Mouse (Mus musculus) spleen, adult 2 months (tissue): ENCODE measurements at regions not wholly inside any gene's neighbourhood (a gene's known extent, or its start where the extent isn't known, plus 50 kb on each side); places are given as distances from the start of the nearest gene placed in this dataset.

ENCODE experiments used
- CTCF ChIP-seq: fragments of 200-500 bp; IDR thresholded peaks from 2 replicates; pipeline ENCODE4 v1.5.1; 2011; ENCODE audit warnings: mild to moderate bottlenecking, inconsistent platforms; ENCODE audit not compliant: insufficient read depth, insufficient read length, insufficient replicate concordance; ENCODE audit errors: extremely low read depth
- POLR2A ChIP-seq: fragments of 200-500 bp; IDR thresholded peaks from 2 replicates; pipeline ENCODE4 v1.6.1; 2011; ENCODE audit warnings: low read depth, low read length, inconsistent platforms

GRCm38 (mm10) chr5:77568121-77568520, 160.3 kb upstream of the Igfbp7 start:
- TF ChIP-seq POLR2A (no peak), CTCF (no peak)
